Mouse (Mus musculus) ES-E14 (cell line): ENCODE measurements around the gene Kifc3. TPM values are rescaled to one million over a fixed set of nuclear protein-coding genes. Genes with fewer than 3 reads are reported as not detected.
A peak's percentile ranks its signal among the peaks of the same experiment; 100 is the strongest.

ENCODE experiments used
- DNase-seq: peaks from one replicate; pipeline ENCODE4 v3.0.0-alpha.2; 2013; ENCODE audit warnings: low read depth, low spot score
- H3K27ac ChIP-seq: 2 replicates; pipeline ENCODE4 v1.5.1; 2012; ENCODE audit warnings: low read depth, mild to moderate bottlenecking, low read length, moderate library complexity, mixed read lengths; ENCODE audit not compliant: poor library complexity, insufficient read depth, severe bottlenecking
- H3K36me3 ChIP-seq: 2 replicates; pipeline ENCODE4 v1.6.1; 2012; ENCODE audit warnings: mild to moderate bottlenecking, low read length, moderate library complexity, mixed read lengths; ENCODE audit not compliant: control insufficient read depth, poor library complexity, insufficient read depth, severe bottlenecking
- H3K4me1 ChIP-seq, 2 experiments: fragments of 150-350 bp in 1 of 2; sonication (generic) in 1 of 2; 2 replicates each; pipeline ENCODE4 v1.6.1; 2012; ENCODE audit warnings: low read length in 2 of 2, mild to moderate bottlenecking in 1 of 2, mixed read lengths in 1 of 2; ENCODE audit not compliant: control insufficient read depth in 2 of 2, insufficient read depth in 2 of 2, poor library complexity in 1 of 2
- H3K4me3 ChIP-seq, 2 experiments: fragments of 150-350 bp in 1 of 2; sonication (generic) in 1 of 2; 2 replicates each; pipeline ENCODE4 v1.5.1; 2012; ENCODE audit warnings: low read length in 2 of 2, low read depth in 1 of 2, mild to moderate bottlenecking in 1 of 2, mixed read lengths in 1 of 2; ENCODE audit not compliant: insufficient read depth in 1 of 2, poor library complexity in 1 of 2, severe bottlenecking in 1 of 2
- H3K9ac ChIP-seq: 2 replicates; pipeline ENCODE4 v1.6.1; 2012; ENCODE audit warnings: low read depth, mild to moderate bottlenecking, low read length, mixed read lengths; ENCODE audit not compliant: poor library complexity, insufficient read depth, severe bottlenecking
- H3K9me3 ChIP-seq: fragments of 150-350 bp; sonication (generic); 2 replicates; pipeline ENCODE4 v1.6.1; 2012; ENCODE audit warnings: low read depth, mild to moderate bottlenecking, low read length; ENCODE audit not compliant: control insufficient read depth, insufficient read depth
- CHD2 ChIP-seq: IDR thresholded peaks from 2 replicates; pipeline ENCODE4 v1.6.1; 2014; ENCODE audit warnings: mild to moderate bottlenecking, low read depth, low read length, inconsistent platforms
- HCFC1 ChIP-seq: IDR thresholded peaks from 2 replicates; pipeline ENCODE4 v1.6.1; 2012; ENCODE audit warnings: low read length, inconsistent platforms, borderline replicate concordance; ENCODE audit not compliant: insufficient read depth
- MAFK ChIP-seq: IDR thresholded peaks from 2 replicates; pipeline ENCODE4 v1.6.1; 2014; ENCODE audit warnings: mild to moderate bottlenecking, low read depth, low read length, inconsistent platforms; ENCODE audit not compliant: insufficient read depth
- ZC3H11A ChIP-seq: IDR thresholded peaks from 2 replicates; pipeline ENCODE4 v1.6.1; 2012; ENCODE audit warnings: low read depth, mild to moderate bottlenecking, inconsistent platforms, low read length, borderline replicate concordance
- ZNF384 ChIP-seq: IDR thresholded peaks from 2 replicates; pipeline ENCODE4 v1.6.1; 2012; ENCODE audit warnings: low read depth, low read length, inconsistent platforms
- in situ Hi-C, 2 experiments: fragments of 600-800 bp; cut with MboI; formaldehyde crosslinking; loops; one replicate each; pipeline ENCODE4 v1.15.1; 2025; ENCODE audit warnings: low sequenced_read_pairs in 2 of 2, inconsistent platforms in 1 of 2; ENCODE audit not compliant: unreplicated experiment in 2 of 2
- total RNA-seq: library from RNA; depleted of rRNA; stranded (reverse); fragments of 300-350 nt; gene quantifications from 2 replicates; pipeline ENCODE4 v1.2.3, GENCODE M21; 2012; rRNA removed

The Kifc3 gene
- 34.6 and 45.6 TPM in 2 replicates for total RNA-seq

DNA sequence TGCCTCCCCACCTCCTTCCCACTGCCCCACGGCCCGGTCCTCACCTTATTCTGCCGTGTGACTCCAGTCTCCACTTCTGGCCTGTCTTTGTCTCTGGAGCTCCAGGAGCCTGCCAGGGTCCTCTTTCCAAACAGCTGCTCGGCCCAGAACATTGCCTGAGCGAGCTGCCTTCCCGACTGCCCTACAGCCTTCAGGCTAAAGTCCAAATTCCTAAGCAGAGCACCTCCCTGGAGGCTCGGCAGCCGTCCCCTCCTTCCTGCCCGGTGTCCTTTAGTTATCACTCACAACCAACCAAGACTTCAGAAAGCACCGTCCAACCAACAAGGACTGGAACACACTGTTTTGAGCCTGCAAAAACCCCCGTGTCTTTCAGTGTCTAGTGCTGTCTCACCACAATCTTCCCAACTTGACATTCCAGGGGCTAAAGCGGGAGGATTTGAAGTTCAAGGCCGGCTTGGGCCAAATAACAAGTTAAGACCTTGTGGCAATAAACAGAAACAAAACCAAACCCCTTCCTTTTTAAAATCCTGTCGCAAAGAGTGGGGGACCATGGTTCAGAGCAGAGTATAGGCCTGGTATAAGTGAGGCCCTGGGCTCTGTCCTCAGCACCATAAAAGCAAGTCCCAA, at the start of gene Kifc3:
Gene Kifc3 (minus strand): TSS at position 164 of the 627 bp plus-strand sequence.
- TF ChIP-seq ZNF384 (no peak), HCFC1 (no peak), ZC3H11A (no peak), CHD2 (no peak)
- no peak within 1 kb of the TSS for H3K9ac ChIP-seq
- in situ Hi-C loops = loop anchor here (10.0 to 25.0 kb wide), 2 partner anchors 90 to 258 kb away; no protein-coding TSS in a partner anchor

DNA sequence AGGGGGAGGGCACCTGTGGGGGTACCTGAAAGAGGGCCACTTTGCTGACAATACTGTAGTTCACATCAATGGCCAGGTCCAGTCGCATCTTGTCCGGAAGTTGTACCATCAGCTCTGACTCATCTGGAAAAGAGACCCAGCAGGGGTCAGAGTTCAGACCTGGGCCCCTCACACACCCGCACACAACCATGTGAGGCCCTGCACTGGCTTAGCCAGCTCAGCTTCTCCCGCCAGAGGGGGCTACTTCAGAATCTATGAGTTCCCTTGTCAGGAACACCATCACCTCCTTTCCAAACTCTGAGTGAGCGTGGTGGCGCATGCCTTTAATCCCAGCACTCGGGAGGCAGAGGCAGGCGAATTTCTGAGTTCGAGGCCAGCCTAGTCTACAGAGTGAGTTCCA, 49.4 kb upstream of the Kifc3 start:
- peaks cover 0 to 1% of the 10 kb centered on the region in 2 experiments; a peak in 1 of 4 replicates for H3K4me1 ChIP-seq
- H3K27ac ChIP-seq = no peak overlapping the region
- no peak overlapping the region for H3K4me3 ChIP-seq
- no peaks in the 10 kb centered on the region for H3K9me3 ChIP-seq
- no peak overlapping the region for H3K9ac ChIP-seq
- DNase-seq = no peak
- no peak for TF ChIP-seq HCFC1
- no peak for TF ChIP-seq CHD2
- no peak for TF ChIP-seq ZC3H11A
- TF ChIP-seq MAFK = no peak
- no peak for TF ChIP-seq ZNF384
- H3K36me3 ChIP-seq = no peaks in the 10 kb centered on the region
- in situ Hi-C loops = no loop called here

More for the DNA sequence above, at the start of gene Kifc3:
- H3K36me3 ChIP-seq = no peaks in the 10 kb centered on the region
- peaks cover 4 to 6% of the 10 kb centered on the region in 2 experiments; a peak in 2 of 4 replicates for H3K4me1 ChIP-seq
- H3K27ac ChIP-seq = peak within 1 kb of the TSS; percentile 9; the same call in 1 of the 2 replicates
- H3K4me3 ChIP-seq = no peak within 1 kb of the TSS
- H3K9me3 ChIP-seq = no peaks in the 10 kb centered on the region
- DNase-seq = no peak

DNA sequence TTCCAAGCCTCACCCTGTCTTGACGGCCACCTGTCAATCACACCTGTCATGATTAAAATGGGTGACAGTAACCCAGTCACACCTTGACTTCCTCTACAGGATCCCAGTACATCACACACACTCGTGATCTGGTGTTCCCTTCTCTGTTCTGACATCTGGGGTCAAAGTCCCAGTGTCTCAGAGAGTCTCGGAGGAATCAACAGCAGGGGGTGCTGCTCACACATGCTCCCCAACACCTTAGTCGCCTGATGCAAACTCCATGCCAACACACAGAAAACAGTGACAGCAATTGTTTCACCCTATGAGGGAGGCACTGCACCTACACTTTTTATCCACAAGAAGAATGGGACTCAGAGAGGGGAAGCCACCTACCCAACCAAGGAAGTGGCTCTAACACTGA, 47.2 kb upstream of the Kifc3 start:
- no peaks in the 10 kb centered on the region for H3K36me3 ChIP-seq
- DNase-seq = no peak
- peaks cover 0 to 1% of the 10 kb centered on the region in 2 experiments; a peak in 1 of 4 replicates for H3K4me1 ChIP-seq
- TF ChIP-seq CHD2 (no peak), ZNF384 (no peak), HCFC1 (no peak)
- H3K27ac ChIP-seq = no peak overlapping the region
- in situ Hi-C loops = no loop called here
- no peak overlapping the region for H3K4me3 ChIP-seq
- H3K9ac ChIP-seq = no peak overlapping the region
- no peaks in the 10 kb centered on the region for H3K9me3 ChIP-seq

DNA sequence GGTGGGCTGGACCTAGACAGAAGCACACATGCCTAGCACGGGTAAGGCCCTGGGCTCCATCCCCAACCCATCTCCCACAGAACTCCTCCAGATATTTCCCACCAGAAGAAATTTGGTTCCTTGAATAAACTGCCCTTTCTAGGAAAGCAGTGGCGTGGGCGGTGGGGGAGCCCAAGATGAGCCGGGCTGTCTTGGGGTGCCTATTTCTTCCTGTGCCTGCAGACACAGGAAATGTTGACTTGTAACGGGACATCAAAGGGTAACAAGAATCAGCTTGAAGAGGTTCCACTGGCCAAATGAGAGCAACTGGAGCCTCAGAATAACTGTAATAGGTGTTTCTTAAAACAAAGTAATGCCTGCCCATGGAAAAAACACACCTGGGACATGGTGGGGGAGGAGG, 44.7 kb upstream of the Kifc3 start:
- no peak overlapping the region for H3K4me3 ChIP-seq
- no peaks in the 10 kb centered on the region for H3K36me3 ChIP-seq
- no peak overlapping the region for H3K9ac ChIP-seq
- in situ Hi-C loops = no loop called here
- no peak for DNase-seq
- no peak overlapping the region for H3K27ac ChIP-seq
- H3K9me3 ChIP-seq = no peaks in the 10 kb centered on the region
- peaks cover 0 to 1% of the 10 kb centered on the region in 2 experiments; a peak in 2 of 4 replicates for H3K4me1 ChIP-seq
- no peak for TF ChIP-seq MAFK
- no peak for TF ChIP-seq CHD2
- TF ChIP-seq ZNF384 = no peak
- no peak for TF ChIP-seq ZC3H11A
- TF ChIP-seq HCFC1 = no peak
